ENCODE assay signal across 26 mouse cellular contexts in genomic region chr15:6949686-6950085, GRCm38 (mm10).
DNase-seq lines count a peak whose midpoint lies in the region; ATAC-seq and TF ChIP-seq lines count a peak whose summit lies in the region.
"Had no signal": no experiment of that assay in that cellular context is flagged by ENCODE, and none has a peak within 500 bp of the region (broad histone marks: within the 10 kb centered on the region; RNA-seq: fewer than 3 reads in every experiment).

No protein-coding gene starts in this region.

- H3K36me3 ChIP-seq in hindbrain, embryonic 16.5 days (ENCODE audit: control insufficient read depth, insufficient read depth, low read length) = no peaks in the 10 kb centered on the region
- H3K36me3 ChIP-seq in hindbrain, embryonic 14.5 days (replicated peaks; ENCODE audit: control insufficient read depth, insufficient read depth) = no peaks in the 10 kb centered on the region
- no peaks in the 10 kb centered on the region for H3K36me3 ChIP-seq in midbrain, postnatal 0 days (ENCODE audit: insufficient read depth, low read length)
- no peaks in the 10 kb centered on the region for H3K36me3 ChIP-seq in midbrain, embryonic 13.5 days
- H3K36me3 ChIP-seq: embryonic facial prominence, embryonic 10.5 days; embryonic facial prominence, embryonic 13.5 days; G1E; heart, embryonic 10.5 days; heart, embryonic 13.5 days had no signal

- WGBS in hindbrain, embryonic 16.5 days = 86% methylated on average over 1 of the region's 1 CpGs
- WGBS in hindbrain, embryonic 14.5 days = 81% methylated on average over 1 of the region's 1 CpGs
- 88% methylated on average over 1 of the region's 1 CpGs for WGBS in midbrain, postnatal 0 days
- 96% methylated on average over 1 of the region's 1 CpGs for WGBS in midbrain, embryonic 13.5 days

- H3K9ac ChIP-seq in hindbrain, embryonic 16.5 days (ENCODE audit: low read depth, low read length) = no peak overlapping the region
- no peak overlapping the region for H3K9ac ChIP-seq in hindbrain, embryonic 14.5 days
- no peak overlapping the region for H3K9ac ChIP-seq in midbrain, postnatal 0 days (replicated peaks; ENCODE audit: low read length, poor library complexity, severe bottlenecking)
- no peak overlapping the region for H3K9ac ChIP-seq in midbrain, embryonic 13.5 days (replicated peaks)
- H3K9ac ChIP-seq: embryonic facial prominence, embryonic 13.5 days; forebrain, postnatal 0 days; heart, embryonic 13.5 days had no signal

- H3K27me3 ChIP-seq in hindbrain, embryonic 16.5 days (replicated peaks; ENCODE audit: control insufficient read depth, insufficient read depth, low read length) = no peaks in the 10 kb centered on the region
- H3K27me3 ChIP-seq in hindbrain, embryonic 14.5 days (ENCODE audit: control insufficient read depth, insufficient read depth, low read length) = no peaks in the 10 kb centered on the region
- H3K27me3 ChIP-seq in midbrain, postnatal 0 days (ENCODE audit: insufficient read depth, low read length) = no peaks in the 10 kb centered on the region
- no peaks in the 10 kb centered on the region for H3K27me3 ChIP-seq in midbrain, embryonic 13.5 days
- H3K27me3 ChIP-seq: embryonic facial prominence, embryonic 13.5 days; heart, embryonic 13.5 days had no signal

- no peak overlapping the region for H3K4me3 ChIP-seq in hindbrain, embryonic 16.5 days (ENCODE audit: low read length)
- no peak overlapping the region for H3K4me3 ChIP-seq in hindbrain, embryonic 14.5 days (replicated peaks; ENCODE audit: low read length)
- no peak overlapping the region for H3K4me3 ChIP-seq in midbrain, postnatal 0 days (ENCODE audit: low read depth, low read length)
- H3K4me3 ChIP-seq in midbrain, embryonic 13.5 days (replicated peaks) = no peak overlapping the region
- H3K4me3 ChIP-seq: embryonic facial prominence, embryonic 10.5 days; embryonic facial prominence, embryonic 13.5 days; heart, adult 2 months; heart, embryonic 10.5 days; heart, embryonic 13.5 days had no signal

- H3K9me3 ChIP-seq in hindbrain, embryonic 16.5 days (ENCODE audit: control insufficient read depth, low read length) = peaks cover 4% of the 10 kb centered on the region; the same call in 1 of the 2 replicates
- 0 out of 2 replicates have a peak, but pooled peaks cover 4% of the 10 kb centered on the region for H3K9me3 ChIP-seq in hindbrain, embryonic 14.5 days (ENCODE audit: control insufficient read depth, low read length)
- H3K9me3 ChIP-seq in midbrain, postnatal 0 days (ENCODE audit: low read length) = peaks cover under 1% of the 10 kb centered on the region; the same call in 1 of the 2 replicates
- peaks cover 1% of the 10 kb centered on the region for H3K9me3 ChIP-seq in midbrain, embryonic 13.5 days
- H3K9me3 ChIP-seq: embryonic facial prominence, embryonic 10.5 days; embryonic facial prominence, embryonic 13.5 days; G1E had no signal

- peak; percentile 45; the same call in 1 of the 2 replicates for ATAC-seq in hindbrain, embryonic 16.5 days
- no peak for ATAC-seq in hindbrain, embryonic 14.5 days (ENCODE audit: low FRiP score)
- no peak for ATAC-seq in midbrain, postnatal 0 days (ENCODE audit: low FRiP score)
- ATAC-seq in midbrain, embryonic 13.5 days = no peak
- ATAC-seq: forebrain, embryonic 14.5 days; forebrain, postnatal 0 days; intestine, postnatal 0 days had no signal

- no peak overlapping the region for H3K27ac ChIP-seq in hindbrain, embryonic 16.5 days (ENCODE audit: low read depth, low read length)
- H3K27ac ChIP-seq in hindbrain, embryonic 14.5 days = no peak overlapping the region
- H3K27ac ChIP-seq in midbrain, postnatal 0 days (ENCODE audit: low read depth, low read length) = no peak overlapping the region
- no peak overlapping the region for H3K27ac ChIP-seq in midbrain, embryonic 13.5 days
- H3K27ac ChIP-seq: embryonic facial prominence, embryonic 10.5 days; embryonic facial prominence, embryonic 13.5 days; heart, adult 2 months; heart, embryonic 10.5 days; heart, embryonic 13.5 days had no signal

- H3K4me1 ChIP-seq in hindbrain, embryonic 16.5 days (ENCODE audit: control insufficient read depth, insufficient read depth, low read depth, low read length) = no peaks in the 10 kb centered on the region
- H3K4me1 ChIP-seq in hindbrain, embryonic 14.5 days (replicated peaks; ENCODE audit: control insufficient read depth, insufficient read depth, low read length) = 0 out of 2 replicates have a peak, but pooled peaks cover 4% of the 10 kb centered on the region
- no peaks in the 10 kb centered on the region for H3K4me1 ChIP-seq in midbrain, postnatal 0 days (ENCODE audit: insufficient read depth, low read length)
- peaks cover 10% of the 10 kb centered on the region for H3K4me1 ChIP-seq in midbrain, embryonic 13.5 days (replicated peaks)
- H3K4me1 ChIP-seq: embryonic facial prominence, embryonic 10.5 days; heart, embryonic 13.5 days had no signal

- DNase-seq in cerebellum, postnatal 14 days = peak; percentile 68 to 82
- no peak for DNase-seq in cerebellum, adult 8-10 months
- no peak for DNase-seq in hindbrain, embryonic 14.5 days (ENCODE audit: low spot score)
- peak; percentile 52 for DNase-seq in midbrain, postnatal 0 days (ENCODE audit: low spot score)
- DNase-seq in spleen, adult 12 weeks (ENCODE audit: low spot score) = no peak
- DNase-seq: adrenal gland, adult 2 months; adrenal gland, postnatal 14 days; B cell, adult 2 months; cerebellum, postnatal 36 days; embryo, embryonic 11 days; forebrain, postnatal 0 days; gastrocnemius, postnatal 10 days; gastrocnemius, postnatal 36 days; heart, adult 2 months; heart, postnatal 14 days; heart, postnatal 4 days; kidney, adult 2 months had no signal

- H3K4me2 ChIP-seq in hindbrain, embryonic 16.5 days (ENCODE audit: low read length) = no peak overlapping the region
- H3K4me2 ChIP-seq in hindbrain, embryonic 14.5 days (replicated peaks) = no peak overlapping the region
- H3K4me2 ChIP-seq in midbrain, postnatal 0 days (ENCODE audit: low read depth, low read length, poor library complexity, severe bottlenecking) = no peak overlapping the region
- H3K4me2 ChIP-seq in midbrain, embryonic 13.5 days (replicated peaks) = no peak overlapping the region
- H3K4me2 ChIP-seq: embryonic facial prominence, embryonic 13.5 days; heart, embryonic 13.5 days had no signal

- no peak for TF ChIP-seq CTCF in midbrain, postnatal 0 days (IDR thresholded peaks at IDR 0.05)

Comparison
In these comparisons a context has a peak if more than half of its experiments do, and no peak if none do; other contexts are left out.
1. DNase-seq: peak in cerebellum, postnatal 14 days (2 of 2) and midbrain, postnatal 0 days (single experiment); none in cerebellum, adult 8-10 months (single experiment), hindbrain, embryonic 14.5 days (single experiment) and spleen, adult 12 weeks (single experiment).